Mouse (Mus musculus): ENCODE results near the gene Jmjd1c.

The Jmjd1c gene

DNA sequence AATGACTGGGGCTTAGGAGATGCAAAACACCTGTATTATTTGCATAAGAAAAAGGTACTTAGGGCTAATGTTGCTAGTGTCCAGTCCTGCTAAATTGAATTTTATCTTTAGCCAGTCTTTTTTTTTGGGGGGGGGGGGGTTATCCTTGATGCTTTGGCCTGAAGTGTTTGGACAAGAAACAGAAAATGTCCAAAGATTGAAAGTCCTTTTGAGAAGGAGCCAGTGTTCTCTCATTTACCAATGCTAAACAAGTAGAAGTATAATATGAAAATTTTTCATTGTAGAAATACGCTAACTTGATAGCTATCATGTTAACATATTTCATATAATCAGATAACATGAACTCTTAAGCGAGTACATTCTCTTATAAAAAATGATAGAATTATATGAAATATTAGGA, 92.0 kb downstream of the Jmjd1c start:
- DNase-seq (ENCODE audit: low spot score in 2 of 2) = no peak

DNA sequence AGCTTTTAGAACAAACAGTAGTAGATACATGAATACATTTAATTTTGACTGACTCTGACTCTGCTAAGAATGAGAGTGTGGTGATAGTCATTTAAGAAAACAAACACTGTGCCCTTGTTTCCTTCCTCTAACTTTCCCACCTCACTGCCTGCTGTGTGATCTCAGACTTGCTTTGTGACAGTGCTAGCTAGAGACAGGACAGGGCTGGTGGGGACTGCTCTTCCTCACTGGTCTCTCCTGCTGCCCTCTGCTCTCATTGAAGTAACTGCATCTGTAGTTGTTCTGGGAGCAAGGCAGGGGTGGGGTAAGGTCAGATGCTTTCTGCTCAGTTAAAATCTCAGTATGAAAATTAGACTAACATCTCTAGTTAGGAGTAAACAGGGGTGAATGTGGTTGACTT, 93.1 kb downstream of the Jmjd1c start:
- DNase-seq (ENCODE audit: low spot score in 2 of 2) = no peak

DNA sequence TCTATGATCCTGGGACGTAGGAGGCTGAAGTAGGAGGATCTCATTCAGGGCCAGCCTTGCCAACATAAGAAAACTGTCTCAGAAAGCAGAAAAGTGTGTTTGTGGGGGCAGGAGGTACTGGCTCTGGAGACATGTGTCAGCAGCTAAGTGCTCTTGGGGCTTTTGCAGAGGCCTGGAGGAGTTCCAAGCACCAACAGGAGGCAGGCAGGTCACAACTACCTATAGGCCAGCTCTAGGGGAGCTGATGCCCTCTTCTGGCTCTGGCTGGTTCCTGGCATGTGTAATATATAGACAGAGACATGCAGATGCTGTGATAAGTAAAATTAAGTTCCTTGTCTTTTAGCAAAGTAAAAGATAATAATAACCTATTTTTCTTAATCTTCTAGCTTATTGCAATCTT, 94.3 kb downstream of the Jmjd1c start:
- no peak for DNase-seq (ENCODE audit: low spot score in 2 of 2)

DNA sequence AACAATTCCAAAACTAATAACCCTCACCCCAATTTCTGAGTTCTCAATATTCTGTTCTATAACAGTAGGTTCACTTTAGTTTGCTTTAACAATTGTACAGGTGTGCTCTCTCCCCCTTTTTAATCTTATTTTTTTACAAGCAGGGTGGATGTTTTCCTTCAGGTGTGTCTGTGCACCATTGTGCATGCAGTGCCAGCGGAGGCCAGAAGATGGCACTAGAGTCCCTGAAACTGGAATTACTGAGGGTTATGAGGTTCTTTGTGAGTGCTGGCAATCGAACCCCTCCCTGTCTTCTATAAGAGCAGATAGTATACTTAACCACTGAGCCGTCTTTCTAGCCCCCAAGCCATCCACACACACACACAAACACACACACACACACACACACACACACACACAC, 96.4 kb downstream of the Jmjd1c start:
- DNase-seq (ENCODE audit: low spot score in 2 of 2) = no peak

DNA sequence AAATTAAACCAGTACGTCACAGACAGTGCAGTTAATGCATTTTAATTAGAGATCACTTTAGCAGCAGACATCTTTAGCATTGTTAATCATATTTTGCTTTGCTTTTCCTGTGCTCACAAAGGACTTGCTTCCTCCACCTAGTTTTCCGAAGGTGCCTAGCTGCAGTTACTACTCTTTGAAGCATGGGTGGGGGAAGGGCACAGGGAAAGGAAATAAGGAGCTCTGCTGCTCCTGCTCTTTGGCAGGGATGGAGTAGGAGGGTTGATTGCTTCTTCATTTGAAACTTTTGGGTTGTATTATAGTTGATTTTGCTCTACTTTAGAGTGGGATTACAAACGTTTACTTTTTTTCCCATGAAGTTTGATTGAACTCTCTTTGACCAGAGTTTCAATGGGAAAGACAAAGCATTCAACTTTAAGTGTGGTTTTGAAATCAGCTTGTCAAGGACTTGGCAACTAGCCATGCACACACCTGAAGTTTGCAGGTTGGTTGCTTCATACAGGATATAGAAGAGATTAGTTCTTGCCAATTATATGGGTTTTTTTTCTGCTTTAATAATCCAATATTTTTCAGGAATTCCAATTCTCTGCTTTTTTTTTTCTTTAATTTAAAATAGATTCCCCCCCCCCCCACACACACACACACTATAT, 97.2 kb downstream of the Jmjd1c start:
- DNase-seq (ENCODE audit: low spot score in 2 of 2) = no peak

DNA sequence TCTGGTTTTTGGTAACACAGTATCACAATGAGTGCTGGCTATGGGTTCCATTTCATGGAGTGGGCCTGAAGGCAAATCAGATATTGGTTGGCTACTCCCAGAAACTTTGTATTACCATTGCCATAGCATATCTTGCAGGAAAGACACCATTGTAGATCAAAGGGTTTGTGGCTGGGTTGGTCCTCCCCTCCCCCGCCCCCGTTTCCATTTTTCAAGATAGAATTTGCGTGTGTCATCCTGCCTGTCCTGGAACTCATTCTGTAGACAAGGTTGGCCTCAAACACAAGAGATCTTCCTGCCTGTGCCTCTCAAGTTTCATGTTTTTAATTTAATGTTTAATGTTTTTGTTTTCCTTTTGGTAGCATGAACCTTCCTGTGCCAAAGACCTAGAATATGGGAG, 98.1 kb downstream of the Jmjd1c start:
- DNase-seq (ENCODE audit: low spot score in 2 of 2) = no peak

DNA sequence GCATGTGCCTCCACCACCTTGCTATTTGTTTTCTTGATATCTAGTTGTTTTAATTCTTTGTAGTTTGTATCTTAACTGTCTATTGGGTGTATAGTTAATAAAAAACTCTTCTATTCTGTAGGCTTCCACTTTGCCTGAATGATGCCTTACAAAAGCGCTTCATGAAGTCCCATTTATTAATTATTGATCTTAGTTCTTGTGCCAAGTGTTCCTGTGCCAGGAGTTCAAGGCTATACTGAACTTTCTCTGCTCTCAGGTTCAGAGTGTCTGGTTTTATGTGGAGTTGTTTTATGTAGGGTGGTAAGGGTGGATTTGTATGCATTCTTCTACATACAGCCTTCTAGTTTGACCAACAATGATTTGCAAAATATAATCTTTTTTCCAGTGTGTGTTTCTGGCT, 99.7 kb downstream of the Jmjd1c start:
- DNase-seq (ENCODE audit: low spot score in 2 of 2) = no peak

DNA sequence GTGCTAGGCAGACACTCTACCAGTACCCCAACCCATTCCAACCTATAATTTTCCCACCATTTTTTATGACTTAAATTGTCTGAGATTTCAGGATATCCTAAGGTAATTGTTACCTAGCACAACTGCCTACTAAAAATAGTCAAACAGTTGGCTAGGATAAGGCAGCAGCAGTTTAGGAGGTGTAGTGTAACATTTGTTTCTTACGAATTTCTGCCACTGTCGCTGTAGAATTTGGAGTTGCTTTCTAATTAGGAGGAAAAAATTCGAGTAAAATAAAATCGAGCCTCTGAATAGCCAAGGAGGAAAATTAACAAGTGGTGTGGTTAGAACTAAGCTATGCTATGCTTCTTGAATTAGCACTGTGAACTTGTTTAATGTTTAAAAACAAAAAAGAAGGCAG, 101.3 kb downstream of the Jmjd1c start:
- no peak for DNase-seq (ENCODE audit: low spot score in 2 of 2)

DNA sequence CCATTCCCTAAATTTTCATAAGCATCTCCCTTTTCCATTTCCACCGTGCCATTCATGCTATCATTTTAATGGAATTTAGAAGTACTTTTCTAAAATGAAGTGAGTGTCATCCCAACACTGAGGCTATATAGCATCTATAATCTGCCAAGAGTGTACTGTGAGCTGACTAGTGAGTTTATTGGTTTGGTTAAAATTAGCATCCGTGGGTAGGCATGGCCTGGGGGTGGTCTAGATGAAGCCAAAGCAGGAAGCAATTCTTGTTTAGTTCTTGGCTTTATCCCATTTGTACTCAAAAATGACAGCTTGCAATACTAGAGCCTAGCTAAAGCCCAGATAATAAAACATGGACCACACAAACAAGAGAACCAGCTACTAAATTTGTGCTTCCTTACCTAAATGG, 101.9 kb downstream of the Jmjd1c start:
- DNase-seq (ENCODE audit: low spot score in 2 of 2) = no peak

DNA sequence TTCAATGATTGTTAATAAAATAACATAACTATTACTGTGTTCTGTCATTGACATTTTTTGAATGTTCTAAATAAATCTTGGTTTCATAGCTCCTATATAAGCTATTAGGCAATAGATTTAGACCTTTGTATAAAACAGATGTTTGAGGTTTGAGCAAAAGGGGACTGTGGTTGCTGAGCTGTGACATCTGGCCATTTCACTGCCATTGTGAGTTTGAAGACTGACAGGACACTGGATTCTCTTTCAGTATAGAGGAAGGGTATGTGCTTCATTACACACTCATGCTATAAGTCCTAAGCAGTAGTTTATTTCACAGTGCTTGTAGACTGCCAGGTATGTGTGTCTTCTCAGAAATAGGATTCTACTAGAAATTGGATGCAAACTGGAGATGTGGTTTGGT, 105.8 kb downstream of the Jmjd1c start:
- no peak for DNase-seq (ENCODE audit: low spot score in 2 of 2)

DNA sequence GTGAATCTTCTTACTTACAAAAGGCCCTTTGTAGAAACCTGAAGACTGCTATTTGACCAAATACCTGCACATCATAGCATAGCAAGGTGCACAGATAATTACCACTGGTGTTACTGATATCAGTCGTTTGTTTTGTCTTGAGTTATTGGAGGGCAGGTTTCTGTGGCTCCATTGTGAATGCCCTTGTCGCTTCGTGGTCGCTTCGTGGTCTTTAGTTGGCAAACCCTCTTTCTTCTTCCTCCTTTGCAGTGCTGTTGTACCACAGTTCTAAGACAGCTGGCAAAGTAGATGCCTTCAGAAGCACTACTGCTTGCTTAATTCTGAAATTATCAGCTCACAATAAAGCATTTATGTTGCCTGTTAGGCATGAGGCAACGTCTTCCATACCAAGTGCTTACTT, 106.5 kb downstream of the Jmjd1c start:
- no peak for DNase-seq (ENCODE audit: low spot score in 2 of 2)

DNA sequence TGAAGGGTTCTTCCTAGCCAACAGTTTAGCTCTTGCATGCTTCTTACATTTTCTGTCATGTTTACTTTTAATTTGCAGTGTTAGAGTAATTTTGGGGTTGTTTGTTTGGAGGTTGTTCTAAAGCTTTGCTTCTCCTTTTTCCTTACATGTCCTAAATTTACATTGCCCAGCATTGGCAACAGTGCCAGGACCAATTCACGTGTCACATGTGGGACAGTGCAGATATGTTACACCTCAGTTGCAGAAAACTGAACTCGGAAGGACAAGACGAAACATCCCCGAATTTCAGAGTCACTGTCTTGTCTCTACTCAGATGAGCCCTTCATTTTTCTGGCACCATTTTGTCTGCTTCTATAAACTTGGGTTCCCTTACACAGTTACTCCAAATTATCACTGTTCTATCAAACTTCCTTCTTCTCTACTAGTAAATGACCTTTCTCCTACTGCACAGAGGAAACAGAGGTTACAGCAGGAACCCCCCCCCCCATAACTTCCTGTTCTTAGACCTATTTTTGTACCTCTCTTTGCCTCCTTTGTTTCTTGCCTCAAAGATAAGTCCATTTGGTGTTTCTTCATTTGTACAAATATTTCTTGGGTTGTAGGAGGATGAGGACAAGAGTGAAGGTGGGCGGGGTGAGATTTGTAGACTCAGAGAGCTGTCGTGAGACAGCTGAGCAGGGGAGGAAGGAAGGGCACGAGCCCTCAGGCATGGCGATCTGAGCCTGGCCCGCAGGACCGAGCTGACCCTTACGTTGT, 108.9 kb downstream of the Jmjd1c start:
- peak in 1 of 2 experiments; percentile 57 for DNase-seq (ENCODE audit: low spot score in 2 of 2)

DNA sequence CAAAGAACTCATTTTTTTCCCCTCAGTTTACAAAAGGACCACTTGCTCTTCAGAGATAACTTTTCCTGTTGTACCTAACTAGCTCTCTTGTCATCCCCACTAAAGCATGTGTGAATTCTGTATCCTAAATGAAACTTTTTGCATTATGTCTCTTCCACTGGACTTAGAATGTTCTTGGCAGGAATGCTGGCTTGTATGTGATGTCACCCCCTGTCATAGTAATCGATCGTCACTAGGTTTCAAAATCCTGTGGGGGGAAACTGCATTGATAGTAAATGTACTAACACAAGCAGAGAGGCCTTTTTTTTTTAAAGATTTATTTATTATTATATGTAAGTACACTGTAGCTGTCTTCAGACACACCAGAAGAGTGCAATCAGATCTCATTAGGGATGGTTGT, 112.0 kb downstream of the Jmjd1c start:
- no peak for DNase-seq (ENCODE audit: low spot score in 2 of 2)

DNA sequence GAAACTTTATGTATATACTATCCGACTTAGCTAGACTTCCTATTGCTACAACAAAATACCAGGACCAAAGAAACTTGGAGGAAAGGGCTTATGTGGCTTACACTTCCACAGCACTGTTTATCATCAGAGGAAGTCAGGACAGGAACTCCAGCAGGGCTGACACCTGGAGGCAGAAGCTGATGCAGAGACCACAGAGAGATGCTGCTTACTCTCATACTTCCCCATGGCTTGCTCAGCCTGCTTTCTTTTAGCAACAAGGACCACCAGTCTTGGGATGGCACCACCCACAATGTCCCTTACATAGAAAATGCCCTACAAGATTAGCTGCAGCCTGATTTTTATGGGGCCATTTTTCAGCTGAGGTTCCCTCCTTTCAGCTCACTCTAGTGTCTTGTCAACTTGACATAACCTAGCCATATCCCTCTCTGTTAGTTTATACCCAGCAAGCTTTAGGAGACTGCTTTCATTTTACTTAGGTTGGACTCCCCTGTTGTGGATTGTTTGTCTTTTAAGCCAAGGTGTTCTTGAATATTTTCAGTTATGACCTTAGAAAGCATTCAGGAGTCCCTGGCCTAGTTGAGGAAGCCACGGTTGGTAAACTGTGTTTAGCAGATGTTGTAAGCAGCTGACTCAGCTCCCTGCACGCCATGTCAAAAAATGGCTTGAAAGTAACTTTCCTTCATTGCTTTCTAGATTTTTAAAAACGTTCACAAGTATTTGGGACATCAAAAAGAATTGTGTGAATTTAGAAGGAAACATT, 114.2 kb downstream of the Jmjd1c start:
- no peak for DNase-seq (ENCODE audit: low spot score in 2 of 2)

DNA sequence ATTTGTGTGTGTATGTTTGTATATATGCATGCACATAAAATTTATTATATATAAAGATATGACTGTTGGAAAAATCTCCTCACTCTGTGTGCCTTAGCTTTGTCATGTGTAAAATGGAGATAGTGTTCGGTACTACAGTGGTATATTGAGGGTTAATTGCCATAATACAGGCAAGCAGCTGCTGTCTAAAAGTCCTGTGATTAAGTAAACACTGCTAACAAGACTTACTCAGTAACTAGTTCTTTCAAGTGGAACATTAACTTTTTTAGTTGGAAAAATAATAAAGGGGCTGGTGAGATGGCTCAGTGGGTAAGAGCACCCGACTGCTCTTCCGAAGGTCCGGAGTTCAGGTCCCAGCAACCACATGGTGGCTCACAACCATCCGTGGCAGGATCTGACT, 116.1 kb downstream of the Jmjd1c start:
- no peak for DNase-seq (ENCODE audit: low spot score in 2 of 2)

DNA sequence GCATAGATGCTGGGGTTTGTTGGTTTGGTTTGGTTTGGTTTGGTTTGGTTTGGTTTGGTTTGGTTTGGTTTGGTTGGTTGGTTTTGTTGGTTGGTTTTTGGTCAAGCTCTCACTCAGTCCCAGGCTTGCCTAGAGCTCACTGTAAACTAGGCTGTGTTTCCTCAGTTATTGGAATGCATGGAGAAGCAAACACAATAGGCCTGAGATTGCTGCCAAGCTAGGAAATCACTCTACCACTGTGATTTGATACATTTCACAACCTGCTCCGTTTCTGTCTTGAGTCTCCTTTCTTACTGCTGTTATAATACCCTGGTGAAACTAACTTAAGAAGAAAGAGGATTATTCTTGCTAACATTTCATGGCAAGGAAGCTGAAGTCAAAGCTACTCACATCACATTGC, 117.8 kb downstream of the Jmjd1c start:
- no peak for DNase-seq (ENCODE audit: low spot score in 2 of 2)

DNA sequence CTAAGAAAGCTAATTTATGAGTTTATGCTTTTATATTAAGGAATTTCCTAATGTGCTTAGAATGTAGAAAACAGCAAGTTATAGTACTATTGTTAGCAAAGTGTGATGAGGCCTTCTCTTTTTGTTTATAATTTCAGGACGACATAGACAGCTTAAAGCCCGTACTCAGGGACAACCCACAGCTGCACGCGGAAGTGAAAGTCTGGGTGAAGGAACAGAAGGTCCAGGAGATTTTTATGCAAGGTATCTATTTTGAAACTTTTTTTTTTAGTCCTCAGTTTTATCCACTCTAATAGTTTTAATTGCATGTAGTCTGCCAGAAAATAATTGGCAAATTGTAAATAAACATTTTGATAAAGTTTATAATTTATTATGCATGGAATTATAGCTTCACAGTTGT, 119.2 kb downstream of the Jmjd1c start:
- no peak for DNase-seq (ENCODE audit: low spot score in 2 of 2)

DNA sequence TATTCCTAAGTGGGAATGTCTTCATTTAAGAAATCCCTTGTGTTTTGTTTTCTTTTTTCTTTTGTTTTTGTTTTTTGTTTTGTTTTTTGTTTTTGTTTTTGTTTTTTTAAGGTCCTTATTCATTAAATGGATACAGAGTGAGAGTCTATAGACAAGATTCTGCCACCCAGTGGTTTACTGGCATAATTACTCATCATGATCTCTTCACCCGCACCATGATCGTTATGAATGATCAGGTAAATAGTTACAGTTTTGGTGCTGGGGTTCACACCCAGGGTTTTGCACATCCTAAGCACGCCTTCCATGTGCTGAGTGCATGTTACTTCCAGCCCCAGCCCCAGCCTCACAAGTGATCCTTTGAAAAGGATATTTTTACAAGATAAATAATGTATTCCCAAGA, 120.9 kb downstream of the Jmjd1c start:
- no peak for DNase-seq (ENCODE audit: low spot score in 2 of 2)

DNA sequence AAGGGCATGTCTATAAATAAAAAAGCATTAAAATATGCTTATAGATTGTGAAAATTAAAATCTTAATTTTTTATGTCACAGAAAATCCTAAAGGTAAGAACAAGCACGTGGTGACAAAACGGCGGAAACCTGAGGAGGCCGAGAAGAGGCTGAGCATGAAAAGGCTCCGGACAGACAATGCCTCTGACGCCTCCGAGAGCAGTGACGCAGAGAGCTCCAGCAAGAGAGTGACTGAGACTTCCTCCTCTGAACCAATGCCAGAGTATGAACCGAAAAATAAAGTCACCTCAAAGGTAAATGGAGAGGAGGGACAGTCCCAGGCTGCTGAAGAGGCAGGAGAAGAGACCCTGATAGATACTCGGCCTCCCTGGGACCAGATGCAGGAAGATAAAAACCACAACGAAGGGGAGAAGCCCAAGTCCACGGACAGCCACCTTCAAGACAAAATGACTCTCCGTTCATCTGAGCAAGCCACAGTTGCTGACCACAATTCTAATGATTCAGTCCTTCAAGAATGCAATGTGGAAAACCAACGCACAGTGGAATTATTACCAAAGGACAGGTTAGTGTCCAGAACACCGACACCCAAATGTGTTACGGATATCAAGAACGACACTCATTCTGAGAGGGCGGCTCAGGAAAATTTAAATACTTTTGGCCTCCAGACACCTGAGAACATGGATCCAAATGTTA, 123.1 kb downstream of the Jmjd1c start:
- no peak for DNase-seq (ENCODE audit: low spot score in 2 of 2)

DNA sequence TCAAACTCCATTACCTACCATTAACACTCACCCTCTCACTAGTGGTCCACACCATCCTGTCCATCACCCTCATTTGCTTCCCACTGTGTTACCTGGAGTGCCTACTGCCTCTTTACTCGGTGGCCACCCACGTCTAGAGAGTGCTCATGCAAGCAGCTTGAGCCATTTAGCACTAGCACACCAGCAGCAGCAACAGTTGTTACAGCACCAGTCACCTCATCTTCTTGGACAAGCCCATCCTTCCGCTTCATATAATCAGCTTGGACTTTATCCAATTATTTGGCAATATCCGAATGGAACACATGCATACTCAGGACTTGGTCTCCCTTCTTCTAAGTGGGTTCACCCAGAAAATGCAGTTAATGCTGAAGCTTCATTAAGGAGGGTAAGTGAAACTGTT, 124.3 kb downstream of the Jmjd1c start:
- no peak for DNase-seq (ENCODE audit: low spot score in 2 of 2)

DNA sequence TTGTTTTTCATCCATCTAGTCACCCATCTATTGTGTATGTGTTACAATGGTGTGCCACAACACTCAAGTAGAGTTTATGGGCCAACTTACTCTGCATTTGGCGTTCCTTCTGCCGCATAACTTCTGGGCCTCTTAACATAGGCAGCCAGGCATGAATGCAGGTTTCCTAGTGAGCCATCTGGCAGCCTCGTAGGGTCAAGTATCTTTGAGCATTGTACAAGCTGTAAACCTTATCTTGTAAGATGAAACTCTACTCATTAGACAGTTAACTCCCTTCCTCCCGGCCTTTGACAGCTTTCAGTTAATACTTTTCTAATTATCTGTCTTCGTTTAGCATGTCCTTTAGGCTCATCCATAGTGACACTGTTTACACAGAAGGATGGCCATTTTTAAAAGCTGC, 125.4 kb downstream of the Jmjd1c start:
- no peak for DNase-seq (ENCODE audit: low spot score in 2 of 2)

DNA sequence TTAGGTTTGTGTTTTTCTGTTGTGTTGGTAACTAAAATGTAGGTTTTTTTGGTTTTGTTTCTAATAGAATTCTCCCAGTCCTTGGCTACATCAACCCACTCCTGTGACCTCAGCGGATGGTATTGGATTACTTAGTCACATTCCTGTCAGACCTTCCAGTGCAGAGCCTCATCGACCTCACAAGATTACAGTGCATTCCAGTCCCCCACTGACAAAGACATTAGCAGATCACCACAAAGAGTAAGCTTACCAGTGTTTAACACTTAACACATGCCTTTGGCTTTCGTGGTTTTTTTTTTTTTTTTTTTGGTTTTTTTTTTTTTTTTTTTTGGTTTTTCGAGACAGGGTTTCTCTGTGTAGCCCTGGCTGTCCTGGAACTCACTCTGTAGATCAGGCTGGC, 128.0 kb downstream of the Jmjd1c start:
- DNase-seq (ENCODE audit: low spot score in 2 of 2) = no peak
